Mouse (Mus musculus): Measurements from ENCODE around the gene Orai3. TPM values are rescaled to one million over a fixed set of nuclear protein-coding genes. Genes with fewer than 3 reads are reported as not detected.

The Orai3 gene
- total RNA-seq, 1 experiment from 2014 or later = 28.1 TPM

- DNase-seq = no peak
Measured at GRCm38 (mm10) chr7:127763642-127764041, 6.0 kb upstream of the Orai3 start.

GRCm38 (mm10) chr7:127765756-127766155 lies 3.9 kb upstream of the Orai3 start:
- peak; percentile 45 for DNase-seq

DNA sequence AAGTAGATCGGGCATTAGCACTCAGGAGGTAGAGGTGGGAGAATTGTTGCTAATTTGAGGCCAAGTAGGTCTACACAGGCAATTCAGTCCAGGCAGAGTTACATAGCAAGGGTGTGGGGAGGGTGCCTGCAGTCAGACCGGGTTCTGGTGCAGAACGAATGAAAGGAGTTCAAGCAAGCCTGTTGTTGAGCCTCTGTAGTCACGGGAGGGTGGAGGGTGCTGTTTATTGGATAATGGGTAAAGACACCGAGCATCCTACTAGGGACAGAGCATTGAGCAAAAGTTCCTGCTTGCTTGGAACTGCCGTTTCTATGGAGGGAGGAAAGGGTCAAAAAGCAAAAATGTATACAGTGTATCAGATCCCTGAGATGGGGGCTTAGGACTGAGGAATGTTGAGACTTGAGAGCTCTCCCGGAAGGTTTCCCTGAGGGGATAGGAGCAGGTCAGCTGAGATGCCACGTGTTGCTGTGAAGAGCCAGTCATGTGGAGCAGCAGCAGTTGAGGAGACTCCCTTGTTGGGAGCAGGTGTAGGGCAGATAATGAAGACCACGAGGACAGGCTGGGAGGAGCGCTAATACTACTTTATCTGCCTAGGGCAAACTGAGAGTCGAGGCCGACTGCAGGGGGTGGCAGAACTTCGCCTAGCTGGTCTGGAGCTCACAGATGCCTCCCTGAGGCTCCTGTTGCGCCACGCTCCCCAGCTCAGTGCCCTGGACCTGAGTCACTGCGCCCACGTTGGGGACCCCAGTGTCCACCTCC lies 2.6 kb upstream of the Orai3 start:
- DNase-seq = no peak

- DNase-seq = no peak
Measured at GRCm38 (mm10) chr7:127767671-127768345, 1.8 kb upstream of the Orai3 start.

DNA sequence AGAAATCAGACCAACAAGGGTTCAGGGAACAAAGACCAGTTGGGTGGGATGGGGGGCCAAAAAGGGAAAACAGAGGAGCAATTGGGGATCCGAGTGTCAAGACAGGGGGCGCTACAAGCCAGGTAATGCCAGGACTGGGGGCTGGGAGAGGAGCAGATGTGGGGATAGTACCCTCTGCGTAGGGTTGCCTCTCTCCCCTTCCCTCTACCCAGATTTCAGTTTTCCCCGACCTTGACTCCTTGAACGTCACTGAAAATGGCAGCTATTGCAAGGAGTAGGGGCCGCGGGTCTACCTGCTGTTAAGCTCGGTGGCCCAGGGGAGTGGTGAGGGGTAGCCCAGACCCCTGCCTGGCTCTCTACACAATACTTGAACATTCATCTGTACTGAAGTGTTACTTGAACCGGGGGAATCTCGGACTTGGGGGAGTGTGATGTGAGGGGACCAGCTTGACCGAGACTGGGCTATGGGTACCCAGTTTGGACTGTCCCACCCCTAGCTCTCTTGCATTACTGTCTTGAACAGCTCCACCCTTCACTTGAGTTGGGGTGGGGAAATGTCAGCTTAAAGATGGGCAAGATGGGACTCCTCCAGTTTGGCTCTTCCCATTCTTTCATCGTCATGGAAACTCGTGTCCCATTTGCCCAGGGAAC lies 1.1 kb upstream of the Orai3 start:
- peak; percentile 40 for DNase-seq

DNA sequence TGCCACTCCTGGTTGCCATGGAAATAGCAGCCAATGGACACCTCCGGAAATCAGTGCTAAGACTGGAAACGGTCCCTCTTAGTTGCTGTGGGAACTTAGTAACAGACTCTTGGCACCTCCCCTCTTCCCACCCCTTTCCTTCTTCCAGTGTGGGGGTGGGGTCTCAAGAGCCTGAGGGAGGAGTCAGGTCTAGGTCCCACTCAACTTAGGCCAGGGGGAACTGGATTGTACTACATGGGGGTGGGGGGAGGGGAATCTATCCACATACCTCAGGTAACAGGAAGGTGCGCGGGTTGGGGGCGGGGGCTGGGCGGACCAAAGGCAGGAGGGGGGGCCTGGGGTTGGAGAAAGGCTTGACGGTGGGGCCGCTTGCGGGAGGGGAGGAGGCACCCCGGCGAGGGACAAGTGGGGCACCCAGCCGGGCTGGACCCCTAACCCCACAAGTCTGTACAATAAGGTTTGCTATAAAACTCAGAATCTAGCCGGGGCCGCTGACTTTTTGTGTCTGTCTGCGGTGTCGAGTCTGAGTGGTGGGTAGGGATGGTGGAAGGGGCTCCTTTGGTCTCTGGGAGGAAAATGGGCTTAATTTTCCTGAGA lies 520 bp upstream of the Orai3 start:
- DNase-seq = peak; percentile 97

DNA sequence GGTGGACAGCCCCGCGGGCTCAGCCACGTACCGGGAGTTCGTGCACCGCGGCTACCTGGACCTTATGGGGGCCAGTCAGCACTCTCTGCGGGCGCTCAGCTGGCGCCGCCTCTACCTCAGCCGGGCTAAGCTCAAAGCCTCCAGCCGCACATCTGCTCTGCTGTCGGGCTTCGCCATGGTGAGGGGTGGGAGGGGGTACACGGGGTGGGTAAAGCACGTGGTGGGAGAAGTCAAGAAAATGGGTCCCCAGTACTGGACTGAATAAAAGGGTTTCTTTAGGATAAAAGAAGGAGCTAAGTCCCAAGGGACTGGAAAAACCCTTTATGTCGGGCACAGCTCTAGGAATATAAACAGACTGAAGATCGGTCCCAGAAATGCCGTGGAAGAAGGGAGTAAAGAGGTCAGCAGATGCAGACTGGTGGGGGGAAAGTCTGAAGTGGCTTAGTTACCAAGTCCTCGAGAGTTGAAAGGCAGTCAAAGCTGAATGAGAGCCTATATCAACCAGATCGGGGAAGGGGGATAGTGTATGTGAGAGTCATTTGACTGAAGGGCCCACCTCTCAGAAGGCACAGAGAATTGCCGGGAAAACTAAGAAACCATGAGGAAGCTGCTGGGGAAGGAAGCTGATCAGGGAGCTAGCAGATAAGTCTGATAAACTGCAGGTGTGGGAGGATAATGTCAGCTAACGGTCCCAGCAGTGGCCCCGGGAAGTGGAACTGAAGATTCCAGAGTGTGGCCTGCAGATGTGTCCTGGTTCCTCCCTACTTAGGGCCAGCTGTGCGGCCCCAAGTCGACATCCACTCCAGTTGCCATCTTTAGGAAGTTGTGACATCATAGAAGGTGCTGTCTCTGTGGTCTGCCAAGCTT lies 657 bp downstream of the Orai3 start:
- peak; percentile 18 for DNase-seq

DNA sequence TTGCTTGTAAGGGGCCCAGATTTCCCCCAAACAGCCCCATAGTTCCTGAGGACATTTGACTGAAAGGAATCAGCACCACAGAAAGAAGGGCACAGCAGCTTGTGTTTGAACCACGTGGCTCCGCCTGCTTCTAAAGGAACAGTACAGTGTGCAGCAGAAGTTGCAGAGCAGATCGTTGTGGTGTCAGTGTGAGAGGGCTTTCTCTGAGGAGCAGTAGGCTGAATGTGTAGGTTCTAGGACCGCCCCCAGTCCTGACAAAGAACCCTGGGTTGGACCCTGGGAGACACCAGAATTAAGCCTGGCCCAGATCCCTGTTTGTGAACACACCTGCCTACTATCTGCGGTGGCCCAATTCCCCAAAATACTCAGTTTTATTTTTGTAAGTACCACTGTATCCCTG lies 1.6 kb downstream of the Orai3 start:
- DNase-seq = no peak

- no peak for DNase-seq
Measured at GRCm38 (mm10) chr7:127772080-127772479, 2.5 kb downstream of the Orai3 start.

- no peak for DNase-seq
Measured at GRCm38 (mm10) chr7:127772557-127772956, 2.9 kb downstream of the Orai3 start.

DNA sequence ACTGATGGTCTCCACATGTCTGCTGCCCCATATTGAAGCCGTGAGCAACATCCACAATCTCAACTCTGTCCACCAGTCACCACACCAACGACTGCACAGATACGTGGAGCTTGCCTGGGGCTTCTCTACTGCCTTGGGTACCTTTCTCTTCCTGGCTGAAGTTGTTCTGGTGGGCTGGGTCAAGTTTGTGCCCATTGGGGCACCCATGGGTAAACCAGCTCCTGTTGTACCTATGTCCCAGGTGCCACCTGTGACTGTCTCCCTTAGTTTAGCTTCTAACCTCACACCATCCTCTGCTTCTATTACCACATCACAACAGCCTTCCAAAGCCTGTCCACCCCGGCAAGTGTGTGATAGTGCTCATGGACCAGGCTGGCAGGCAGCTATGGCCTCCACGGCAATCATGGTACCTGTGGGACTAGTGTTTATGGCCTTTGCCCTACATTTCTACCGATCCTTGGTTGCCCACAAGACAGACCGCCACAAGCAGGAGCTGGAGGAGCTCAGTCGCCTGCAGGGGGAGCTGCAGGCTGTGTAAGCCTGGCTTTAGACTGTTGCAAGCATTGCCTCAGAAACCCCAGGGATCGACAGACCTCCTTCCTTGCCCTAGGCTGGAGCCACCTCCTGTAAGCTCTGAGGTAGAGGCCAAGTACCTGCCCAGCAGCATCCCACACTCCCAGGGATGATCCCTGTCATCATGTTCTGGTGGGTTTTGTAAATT lies 4.2 kb downstream of the Orai3 start:
- peak; percentile 90 for DNase-seq

DNA sequence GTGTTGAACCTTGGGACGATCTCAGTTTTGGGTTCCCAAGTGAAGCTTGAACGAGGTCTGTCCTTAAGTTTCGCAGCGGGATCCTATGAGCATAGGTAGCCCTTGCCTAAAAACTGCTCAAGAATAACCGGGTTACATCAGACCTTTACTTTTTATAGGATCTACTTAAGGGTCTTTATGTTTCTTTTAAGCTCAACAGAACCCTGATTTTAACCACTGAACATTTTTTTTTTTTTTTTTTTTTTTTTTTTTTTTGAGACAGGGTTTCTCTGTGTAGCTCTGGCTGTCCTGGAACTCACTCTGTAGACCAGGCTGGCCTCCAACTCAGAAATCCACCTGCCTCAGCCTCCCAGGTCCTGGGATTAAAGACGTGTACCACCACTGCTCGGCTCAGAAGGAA lies 6.2 kb downstream of the Orai3 start:
- DNase-seq = peak; percentile 27

DNA sequence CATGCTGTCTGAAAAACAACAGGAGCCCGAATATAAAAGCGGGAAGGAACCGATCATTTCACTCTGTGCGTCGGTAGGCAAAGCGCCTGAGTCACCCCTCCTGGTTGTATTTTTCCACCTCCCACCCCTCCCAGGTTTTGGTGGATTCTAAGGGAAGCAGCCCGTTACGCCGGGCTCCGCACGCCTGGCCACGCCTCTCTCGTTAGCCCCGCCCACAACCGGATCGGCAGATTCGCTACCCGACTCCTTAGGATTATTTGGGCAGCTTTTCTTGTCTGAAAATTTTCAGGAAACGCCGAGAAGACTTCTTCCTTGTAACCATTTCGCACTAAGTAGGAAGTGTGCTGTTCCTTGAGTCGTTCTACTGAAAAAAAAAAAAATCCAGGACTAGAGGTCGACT lies 6.8 kb downstream of the Orai3 start, which contains the start of gene Setd1a:
Gene Setd1a, plus strand, starts transcription at position 245 of the 400 bp plus-strand sequence.
- DNase-seq = peak; percentile 94

DNA sequence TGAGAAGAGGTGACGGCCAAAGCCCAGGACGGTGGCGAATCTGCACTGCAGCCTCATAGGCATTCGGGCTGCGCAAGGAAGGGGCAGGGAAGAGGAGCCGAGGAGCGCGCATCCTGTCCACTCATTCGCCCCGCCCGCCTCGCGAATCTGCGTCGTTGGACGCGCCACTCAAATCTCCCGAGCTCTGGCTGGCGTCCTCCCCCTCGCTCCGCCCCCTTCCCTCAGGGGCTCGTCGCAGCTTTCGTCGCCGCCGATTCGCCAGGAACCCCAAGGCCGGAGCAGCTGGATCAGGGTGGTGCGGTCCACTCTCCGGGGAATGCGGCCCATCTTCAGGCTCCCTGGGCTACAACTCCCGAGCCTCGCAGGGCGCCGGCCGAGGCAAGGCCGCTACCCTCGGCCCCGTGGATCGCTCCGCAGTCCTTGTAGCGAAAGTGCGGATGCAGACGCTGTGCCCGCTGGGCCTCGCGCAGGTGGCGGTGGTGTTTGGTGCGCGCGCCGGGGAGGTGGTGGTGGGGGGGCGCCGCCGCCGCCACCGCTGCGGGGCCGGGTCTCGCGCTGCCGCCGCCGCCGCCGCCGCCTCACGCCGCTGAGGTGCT lies 7.4 kb downstream of the Orai3 start:
- DNase-seq = peak; percentile 99

DNA sequence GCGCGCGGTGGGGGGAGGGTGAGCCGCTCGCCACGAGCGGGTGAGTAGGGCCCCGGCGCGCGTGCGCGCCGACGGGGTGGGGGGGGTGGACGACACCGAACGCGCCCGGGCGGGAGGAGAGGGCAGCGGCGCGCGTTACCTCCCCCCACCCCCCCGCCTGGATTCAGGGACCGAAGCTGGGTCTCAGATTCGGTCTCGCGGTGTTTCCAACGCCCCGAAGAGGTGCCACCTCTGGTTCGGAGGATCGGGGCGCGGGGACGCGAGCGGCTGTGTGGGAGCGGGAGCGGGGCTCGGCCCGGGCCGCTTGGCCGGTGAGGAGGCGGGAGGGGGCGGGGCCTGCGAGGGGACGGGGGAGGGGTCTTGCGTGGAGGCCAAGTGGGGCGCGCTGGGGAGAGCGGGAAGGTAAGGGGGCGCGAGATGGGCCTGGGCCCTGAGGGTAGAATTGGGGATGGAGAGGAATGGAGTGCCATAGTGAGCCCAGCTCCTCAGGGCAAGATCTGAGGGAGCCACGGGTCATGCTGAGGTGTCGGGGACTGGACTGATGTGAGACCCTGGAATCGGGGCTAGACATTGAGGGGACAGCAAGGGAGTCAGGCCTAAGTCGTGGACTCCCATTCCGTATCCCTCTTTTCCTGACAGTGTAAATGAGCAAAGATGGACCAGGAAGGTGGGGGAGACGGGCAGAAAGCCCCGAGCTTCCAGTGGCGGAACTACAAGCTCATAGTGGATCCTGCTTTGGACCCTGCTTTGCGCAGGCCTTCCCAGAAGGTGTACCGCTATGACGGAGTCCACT lies 8.1 kb downstream of the Orai3 start:
- peak; percentile 83 for DNase-seq

DNA sequence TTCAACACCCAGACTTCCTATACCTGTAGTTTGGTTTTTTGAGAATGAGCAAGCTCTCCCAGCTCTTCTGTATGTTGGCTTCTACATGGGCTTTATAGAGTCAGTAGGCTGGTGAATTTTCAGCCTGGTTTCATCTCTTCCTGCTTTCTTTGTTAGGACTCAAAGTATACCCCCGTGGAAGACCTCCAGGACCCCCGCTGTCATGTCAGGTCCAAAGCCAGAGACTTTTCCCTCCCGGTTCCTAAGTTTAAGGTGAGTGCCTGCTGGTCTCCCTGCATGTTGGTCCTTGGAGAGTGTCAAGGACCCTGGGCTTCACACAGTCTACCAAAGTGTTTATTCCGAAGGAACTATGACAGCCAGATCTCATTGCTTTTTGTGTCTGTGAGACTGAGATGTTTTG lies 8.7 kb downstream of the Orai3 start:
- DNase-seq = no peak

- no peak for DNase-seq
Measured at GRCm38 (mm10) chr7:127785308-127785707, 15.7 kb downstream of the Orai3 start, which contains the start of gene Gm49388. Gm49388 (plus strand) TSS chr7:127785608.

DNA sequence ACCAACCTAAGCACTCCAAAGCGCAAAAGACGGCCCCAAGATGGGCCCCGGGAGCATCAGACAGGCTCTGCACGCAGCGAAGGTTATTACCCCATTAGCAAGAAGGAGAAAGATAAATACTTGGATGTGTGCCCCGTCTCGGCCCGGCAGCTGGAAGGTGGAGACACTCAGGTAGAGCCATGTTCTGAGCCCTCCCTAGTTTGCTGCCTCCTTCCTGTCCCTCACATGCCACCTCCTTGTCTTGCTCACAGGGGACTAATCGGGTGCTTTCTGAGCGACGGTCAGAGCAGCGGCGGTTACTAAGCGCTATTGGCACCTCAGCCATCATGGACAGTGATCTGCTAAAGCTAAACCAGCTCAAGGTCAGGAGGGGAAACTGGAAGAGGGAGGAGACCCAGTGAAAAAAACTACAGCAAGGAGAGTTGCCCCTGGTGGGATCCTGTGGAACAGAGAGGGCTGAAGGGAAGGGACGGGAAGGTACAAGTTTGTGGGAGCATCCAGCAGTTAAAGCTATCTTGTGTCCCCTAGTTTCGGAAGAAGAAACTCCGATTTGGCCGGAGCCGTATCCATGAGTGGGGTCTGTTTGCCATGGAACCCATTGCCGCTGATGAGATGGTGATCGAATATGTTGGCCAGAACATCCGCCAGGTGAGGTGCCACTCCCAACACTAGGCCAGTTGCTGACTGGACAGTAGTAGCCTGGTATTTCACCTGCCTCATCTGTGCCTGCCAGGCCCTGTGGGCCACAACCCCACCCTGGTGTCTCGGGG lies 27.6 kb downstream of the Orai3 start:
- no peak for DNase-seq

DNA sequence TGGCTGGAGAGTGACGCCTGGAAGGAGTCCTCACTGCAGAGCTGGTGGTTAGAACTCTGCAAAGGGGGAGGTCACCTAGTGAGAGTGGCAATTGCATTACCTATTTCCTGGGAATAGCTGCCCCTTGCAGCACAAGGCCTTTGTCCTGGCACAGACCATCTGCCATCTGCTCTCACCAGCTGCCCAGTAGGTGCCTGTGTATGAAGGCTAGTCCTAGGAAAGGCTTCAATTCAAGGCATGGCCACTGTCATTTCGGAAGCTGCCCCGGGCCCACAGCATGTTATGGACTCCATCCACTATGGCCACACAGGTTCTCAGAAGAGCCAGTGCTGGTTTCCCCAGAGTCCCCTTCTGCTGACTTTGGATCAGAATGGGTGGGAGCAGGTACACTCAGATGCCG lies 29.0 kb downstream of the Orai3 start:
- DNase-seq = no peak

All from adrenal gland, postnatal 14 days (tissue).